ENCODE assay signal across 11 mouse cellular contexts in genomic region chr15:78683474-78683873, GRCm38 (mm10). TPM values are rescaled to one million over a fixed set of nuclear protein-coding genes. Genes with fewer than 3 reads are reported as not detected.
DNase-seq lines count a peak whose midpoint lies in the region; ATAC-seq and TF ChIP-seq lines count a peak whose summit lies in the region.
"Had no signal": no experiment of that assay in that cellular context is flagged by ENCODE, and none has a peak within 500 bp of the region (broad histone marks: within the 10 kb centered on the region; RNA-seq: fewer than 3 reads in every experiment).

No protein-coding gene starts in this region.

- no peak overlapping the region for H3K4me2 ChIP-seq in midbrain, embryonic 16.5 days (ENCODE audit: low read length)

- peak; percentile 10 to 24 for DNase-seq in spleen, postnatal 36 days (ENCODE audit: low spot score in 2 of 2)
- DNase-seq in spleen, postnatal 14 days (ENCODE audit: low spot score in 2 of 2), result no peak
- DNase-seq in heart, adult 2 months, result no peak
- DNase-seq in heart, postnatal 14 days, result no peak
- DNase-seq in testis, postnatal 10 days (ENCODE audit: low spot score), result no peak
- DNase-seq: heart, postnatal 10 days; lung, adult 18-20 months had no signal

- no peaks in the 10 kb centered on the region for H3K79me2 ChIP-seq in heart, adult 2 months (replicated peaks; ENCODE audit: control insufficient read depth, insufficient read depth, low read length)

- TF ChIP-seq POLR2A in heart, adult 2 months (IDR thresholded peaks at IDR 0.05; ENCODE audit: insufficient read depth, low read depth, low read length), result no peak

- TF ChIP-seq CTCF in heart, adult 2 months (IDR thresholded peaks at IDR 0.05), result no peak

- H3K27ac ChIP-seq in midbrain, embryonic 16.5 days (ENCODE audit: low read length), result peak overlapping the region; percentile 54
- no peak overlapping the region for H3K27ac ChIP-seq in heart, adult 2 months

- no peak overlapping the region for H3K9ac ChIP-seq in midbrain, embryonic 16.5 days (ENCODE audit: low read depth, low read length)
- H3K9ac ChIP-seq in heart, adult 2 months (ENCODE audit: low read depth, low read length), result no peak overlapping the region

- no peaks in the 10 kb centered on the region for H3K27me3 ChIP-seq in midbrain, embryonic 16.5 days (ENCODE audit: control insufficient read depth, insufficient read depth, low read depth, low read length)
- no peaks in the 10 kb centered on the region for H3K27me3 ChIP-seq in heart, adult 2 months (ENCODE audit: control insufficient read depth, insufficient read depth, low read length)

- H3K4me1 ChIP-seq in midbrain, embryonic 16.5 days (ENCODE audit: control insufficient read depth, insufficient read depth, low read length), result peaks cover 47% of the 10 kb centered on the region
- no peaks in the 10 kb centered on the region for H3K4me1 ChIP-seq in heart, adult 2 months (ENCODE audit: control insufficient read depth, insufficient read depth, low read length)

- H3K4me3 ChIP-seq in midbrain, embryonic 16.5 days (ENCODE audit: low read depth, low read length), result no peak overlapping the region
- H3K4me3 ChIP-seq in heart, adult 2 months, result no peak overlapping the region

- H3K9me3 ChIP-seq in midbrain, embryonic 16.5 days (replicated peaks; ENCODE audit: control insufficient read depth, low read length, poor library complexity, severe bottlenecking), result no peaks in the 10 kb centered on the region

- WGBS in midbrain, embryonic 16.5 days, result 12% methylated on average over 8 of the region's 8 CpGs
- WGBS in heart, adult 2 months, result 47% methylated on average over 8 of the region's 8 CpGs

- H3K36me3 ChIP-seq in midbrain, embryonic 16.5 days (ENCODE audit: control insufficient read depth, insufficient read depth, low read length), result no peaks in the 10 kb centered on the region
- H3K36me3 ChIP-seq in heart, adult 2 months (ENCODE audit: control insufficient read depth, insufficient read depth, low read length), result no peaks in the 10 kb centered on the region

- TF ChIP-seq EP300 in heart, adult 2 months (IDR thresholded peaks at IDR 0.05; ENCODE audit: insufficient read depth, low read depth, low read length), result no peak

- peak; percentile 40; the same call in 1 of the 2 replicates for ATAC-seq in granulocyte monocyte progenitor cell, adult 5-6 weeks (replicated peaks; ENCODE audit: poor library complexity, severe bottlenecking)
- 0 out of 2 replicates have a peak, but pooled peaks have one; percentile 27 for ATAC-seq in midbrain, embryonic 16.5 days
- ATAC-seq in frontal cortex, adult (ENCODE audit: low TSS enrichment), result no peak

- intact Hi-C loops in heart, adult 2 months (cut with DNase I), result no loop called here
- intact Hi-C loops in heart, postnatal 14 days (cut with DNase I), result no loop called here

RNA-seq across cellular contexts. Expression of gene Elfn2, which starts 35.1 kb away (rescaled TPM):
- total RNA-seq in granulocyte monocyte progenitor cell, adult 5-6 weeks (2014; fragmentation: Nextera tagmentation), result not detected in 2 replicates
- not detected in 2 replicates for total RNA-seq in granulocyte monocyte progenitor cell, adult 5-6 weeks (2017)
- 9.6 and 12.6 TPM in 2 replicates for polyA plus RNA-seq in midbrain, embryonic 16.5 days (2015; fragmentation: Nextera tagmentation; extraction: Ambion mirVana)
- total RNA-seq in heart, adult 2 months (2021), result 1 to 10 TPM; 1.3 to 3.4 TPM
- 0.16 and 0.35 TPM in 2 replicates for polyA plus RNA-seq in heart, adult 2 months (2012; rRNA removed)
- total RNA-seq in heart, postnatal 14 days (2021), result 1 to 10 TPM; 3.5 to 4.2 TPM
- total RNA-seq: neutrophil, adult 5-6 weeks had no signal

Comparison
In these comparisons a context has a peak if more than half of its experiments do, and no peak if none do; other contexts are left out.
1. DNase-seq: peak in spleen, postnatal 36 days (2 of 2); none in spleen, postnatal 14 days (0 of 2), heart, adult 2 months (0 of 2), heart, postnatal 14 days (0 of 2) and testis, postnatal 10 days (single experiment).